Mouse (Mus musculus): ENCODE data around the gene Cd247.

GRCm38 (mm10) chr1:165818145-165818860 lies 29.8 kb downstream of the Cd247 start:
- TF ChIP-seq CTCF (IDR thresholded peaks at IDR 0.05; ENCODE audit: extremely low read depth, insufficient read depth, low read length): no peak
- no peak for TF ChIP-seq POLR2A (IDR thresholded peaks at IDR 0.05; ENCODE audit: extremely low read depth, insufficient read depth, low read length)

Measured in cortical plate, adult 2 months (tissue).